8 mouse cellular contexts compared by ENCODE assay signal in the genomic region with DNA sequence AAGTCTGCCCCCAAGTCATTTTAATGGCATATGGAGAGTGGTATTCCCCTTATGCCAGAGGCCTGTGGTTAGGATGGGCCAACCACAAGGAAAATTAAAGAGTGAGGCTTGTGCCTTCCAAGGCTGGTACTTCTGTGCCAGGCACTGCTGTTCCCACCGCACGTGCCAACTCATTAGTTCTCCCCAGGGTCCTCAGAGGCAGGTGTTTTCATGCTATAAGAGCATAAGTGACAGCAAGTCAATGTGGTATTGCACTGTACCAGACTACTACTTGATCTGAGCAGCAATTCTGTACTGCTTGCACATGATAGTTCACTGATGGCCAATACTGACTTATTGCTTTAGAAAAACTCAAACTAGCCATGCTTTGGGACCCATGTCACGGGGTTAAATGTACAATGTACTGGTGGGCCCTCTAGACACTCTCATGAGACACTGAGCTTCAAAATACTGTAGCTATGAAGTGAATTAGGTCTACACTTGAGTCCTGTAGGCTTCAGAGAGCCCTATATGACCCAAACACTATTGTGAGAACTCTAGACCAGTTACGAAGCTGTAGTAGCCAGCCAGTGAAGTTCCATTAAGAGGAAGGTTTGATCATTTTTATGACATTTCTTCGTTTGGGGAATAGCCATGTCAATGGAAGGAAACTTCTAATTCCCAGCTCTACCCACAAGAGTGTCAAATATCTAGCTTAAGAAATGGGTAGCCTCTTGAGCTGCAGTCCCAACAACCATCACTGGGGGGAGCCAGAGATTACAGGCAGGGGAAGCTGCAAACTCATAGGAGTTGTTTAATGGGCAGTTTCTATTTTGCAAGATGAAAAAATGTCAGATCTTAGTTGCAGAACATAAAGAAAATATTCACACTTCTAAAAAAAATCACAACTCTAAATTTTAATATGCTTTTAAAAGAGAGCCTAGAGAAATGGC. TPM values are rescaled to one million over a fixed set of nuclear protein-coding genes. Genes with fewer than 3 reads are reported as not detected.
A peak's percentile ranks its signal among the peaks of the same experiment; 100 is the strongest.
DNase-seq lines count a peak whose midpoint lies in the region; ATAC-seq and TF ChIP-seq lines count a peak whose summit lies in the region.

No protein-coding gene starts in this region.

- peaks cover 5% of the 10 kb centered on the region; the same call in 1 of the 2 replicates for H3K36me3 ChIP-seq in kidney, embryonic 14.5 days (ENCODE audit: control insufficient read depth, insufficient read depth, low read length)
- peaks cover 5% of the 10 kb centered on the region; the same call in 1 of the 2 replicates for H3K36me3 ChIP-seq in forebrain, embryonic 13.5 days (ENCODE audit: poor library complexity, severe bottlenecking)
- peaks cover 4% of the 10 kb centered on the region; the same call in 1 of the 2 replicates for H3K36me3 ChIP-seq in hindbrain, embryonic 14.5 days (replicated peaks; ENCODE audit: control insufficient read depth, insufficient read depth)
- 0 out of 2 replicates have a peak, but pooled peaks cover 5% of the 10 kb centered on the region for H3K36me3 ChIP-seq in neural tube, embryonic 13.5 days

- no peaks in the 10 kb centered on the region for H3K9me3 ChIP-seq in kidney, embryonic 14.5 days (ENCODE audit: control insufficient read depth, low read length)
- H3K9me3 ChIP-seq in forebrain, embryonic 13.5 days (replicated peaks): no peaks in the 10 kb centered on the region
- no peaks in the 10 kb centered on the region for H3K9me3 ChIP-seq in hindbrain, embryonic 14.5 days (ENCODE audit: control insufficient read depth, low read length)
- H3K9me3 ChIP-seq in neural tube, embryonic 13.5 days: no peaks in the 10 kb centered on the region

- H3K9ac ChIP-seq in kidney, embryonic 14.5 days (ENCODE audit: low read depth, low read length): no peak overlapping the region
- H3K9ac ChIP-seq in forebrain, embryonic 13.5 days: no peak overlapping the region
- no peak overlapping the region for H3K9ac ChIP-seq in hindbrain, embryonic 14.5 days
- no peak overlapping the region for H3K9ac ChIP-seq in neural tube, embryonic 13.5 days

- no peak for ATAC-seq in kidney, embryonic 14.5 days (ENCODE audit: low FRiP score, low TSS enrichment)
- ATAC-seq in forebrain, embryonic 13.5 days: peak; percentile 60
- ATAC-seq in hindbrain, embryonic 14.5 days (ENCODE audit: low FRiP score): no peak
- 0 out of 2 replicates have a peak, but pooled peaks have one; percentile 40 for ATAC-seq in neural tube, embryonic 13.5 days (ENCODE audit: low read depth)

- H3K4me1 ChIP-seq in kidney, embryonic 14.5 days (ENCODE audit: control insufficient read depth, insufficient read depth, low read length): no peaks in the 10 kb centered on the region
- peaks cover 6% of the 10 kb centered on the region for H3K4me1 ChIP-seq in forebrain, embryonic 13.5 days
- no peaks in the 10 kb centered on the region for H3K4me1 ChIP-seq in hindbrain, embryonic 14.5 days (replicated peaks; ENCODE audit: control insufficient read depth, insufficient read depth, low read length)
- H3K4me1 ChIP-seq in neural tube, embryonic 13.5 days (replicated peaks): peaks cover 25% of the 10 kb centered on the region

- TF ChIP-seq CTCF in brain, embryonic 14.5 days (IDR thresholded peaks at IDR 0.05; ENCODE audit: borderline replicate concordance, extremely low read depth, insufficient read depth, insufficient read length): peak; percentile 87; the same call in 1 of the 2 replicates

- peak; percentile 86 for DNase-seq in kidney, adult 18-20 months
- peak; percentile 87 for DNase-seq in brain, embryonic 14.5 days (ENCODE audit: low read depth)
- peak; percentile 88 for DNase-seq in hindbrain, embryonic 14.5 days (ENCODE audit: low spot score)
- DNase-seq in left cerebral cortex, postnatal 10 days (ENCODE audit: extremely low spot score in 1 of 2, low spot score in 2 of 2): peak; percentile 80 to 81
- peak; percentile 17 for DNase-seq in testis, postnatal 14 days (ENCODE audit: low spot score)

- H3K4me2 ChIP-seq in kidney, embryonic 14.5 days (replicated peaks; ENCODE audit: low read depth, low read length): no peak overlapping the region
- H3K4me2 ChIP-seq in forebrain, embryonic 13.5 days: no peak overlapping the region
- no peak overlapping the region for H3K4me2 ChIP-seq in hindbrain, embryonic 14.5 days (replicated peaks)
- no peak overlapping the region for H3K4me2 ChIP-seq in neural tube, embryonic 13.5 days

- no peaks in the 10 kb centered on the region for H3K27me3 ChIP-seq in kidney, embryonic 14.5 days (ENCODE audit: control insufficient read depth, insufficient read depth, low read length)
- no peaks in the 10 kb centered on the region for H3K27me3 ChIP-seq in forebrain, embryonic 13.5 days
- no peaks in the 10 kb centered on the region for H3K27me3 ChIP-seq in hindbrain, embryonic 14.5 days (ENCODE audit: control insufficient read depth, insufficient read depth, low read length)
- no peaks in the 10 kb centered on the region for H3K27me3 ChIP-seq in neural tube, embryonic 13.5 days

- TF ChIP-seq POLR2A in brain, embryonic 14.5 days (IDR thresholded peaks at IDR 0.05; ENCODE audit: borderline replicate concordance, extremely low read depth, insufficient read depth, insufficient read length, poor library complexity, severe bottlenecking): no peak

- H3K4me3 ChIP-seq in kidney, embryonic 14.5 days (ENCODE audit: low read length): no peak overlapping the region
- H3K4me3 ChIP-seq in forebrain, embryonic 13.5 days: no peak overlapping the region
- H3K4me3 ChIP-seq in hindbrain, embryonic 14.5 days (replicated peaks; ENCODE audit: low read length): no peak overlapping the region
- no peak overlapping the region for H3K4me3 ChIP-seq in neural tube, embryonic 13.5 days

- 75% methylated on average over 5 of the region's 5 CpGs for WGBS in kidney, embryonic 14.5 days
- 74% methylated on average over 5 of the region's 5 CpGs for WGBS in forebrain, embryonic 13.5 days
- WGBS in hindbrain, embryonic 14.5 days: 60% methylated on average over 5 of the region's 5 CpGs
- 58% methylated on average over 5 of the region's 5 CpGs for WGBS in neural tube, embryonic 13.5 days

- intact Hi-C loops in left cerebral cortex, postnatal 10 days (cut with DNase I): loop anchor here (5.0 kb wide), 1 partner anchor 92 kb away; no protein-coding TSS in a partner anchor

- H3K27ac ChIP-seq in kidney, embryonic 14.5 days (ENCODE audit: low read depth, low read length): no peak overlapping the region
- no peak overlapping the region for H3K27ac ChIP-seq in forebrain, embryonic 13.5 days
- no peak overlapping the region for H3K27ac ChIP-seq in hindbrain, embryonic 14.5 days
- peak overlapping the region; percentile 19; the same call in 1 of the 2 replicates for H3K27ac ChIP-seq in neural tube, embryonic 13.5 days (replicated peaks)

RNA-seq across cellular contexts. Expression of a gene that starts 10.9 kb away (rescaled TPM):
- polyA plus RNA-seq in kidney, embryonic 14.5 days (2014; fragmentation: Nextera tagmentation; extraction: Ambion mirVana): 1.9 and 4.7 TPM in 2 replicates
- polyA plus RNA-seq in brain, embryonic 14.5 days (2012; rRNA removed): 0.12 and 0.16 TPM in 2 replicates
- polyA plus RNA-seq in forebrain, embryonic 13.5 days (2015; fragmentation: Nextera tagmentation; extraction: Ambion mirVana): 0.09 TPM in 1 of 2 replicates, not detected in the other
- polyA plus RNA-seq in hindbrain, embryonic 14.5 days (2014; fragmentation: Nextera tagmentation; extraction: Ambion mirVana): not detected in 2 replicates
- under 1 TPM in 1 of 2 experiments, not detected in 1; 0.77 TPM for total RNA-seq in left cerebral cortex, postnatal 10 days (2021)
- polyA plus RNA-seq in neural tube, embryonic 13.5 days (2015; fragmentation: Nextera tagmentation; extraction: Ambion mirVana): 0.15 TPM in 1 of 2 replicates, not detected in the other

RNA-seq across cellular contexts. Expression of a gene that starts 41.0 kb away (rescaled TPM):
- not detected in 2 replicates for polyA plus RNA-seq in kidney, embryonic 14.5 days (2014; fragmentation: Nextera tagmentation; extraction: Ambion mirVana)
- 0.05 and 0.16 TPM in 2 replicates for polyA plus RNA-seq in brain, embryonic 14.5 days (2012; rRNA removed)
- not detected in 2 replicates for polyA plus RNA-seq in forebrain, embryonic 13.5 days (2015; fragmentation: Nextera tagmentation; extraction: Ambion mirVana)
- polyA plus RNA-seq in hindbrain, embryonic 14.5 days (2014; fragmentation: Nextera tagmentation; extraction: Ambion mirVana): not detected in 2 replicates
- not detected for total RNA-seq in left cerebral cortex, postnatal 10 days (2021)
- not detected in 2 replicates for polyA plus RNA-seq in neural tube, embryonic 13.5 days (2015; fragmentation: Nextera tagmentation; extraction: Ambion mirVana)

Comparison
In these comparisons a context has a peak if more than half of its experiments do, and no peak if none do; other contexts are left out.
1. DNase-seq: peak in every context shown above with its lines; median percentile 88 in hindbrain, embryonic 14.5 days; 87 in brain, embryonic 14.5 days; 86 in kidney, adult 18-20 months; 80 in left cerebral cortex, postnatal 10 days; 17 in testis, postnatal 14 days.
2. ATAC-seq: peak in forebrain, embryonic 13.5 days (single experiment) and neural tube, embryonic 13.5 days (single experiment); none in kidney, embryonic 14.5 days (single experiment) and hindbrain, embryonic 14.5 days (single experiment).